Comparison of ENCODE assay signal across 8 mouse cellular contexts in genomic region chr15:79271124-79271746, GRCm38 (mm10). TPM values are rescaled to one million over a fixed set of nuclear protein-coding genes. Genes with fewer than 3 reads are reported as not detected.
DNase-seq lines count a peak whose midpoint lies in the region; ATAC-seq and TF ChIP-seq lines count a peak whose summit lies in the region.

No protein-coding gene starts in this region.

- TF ChIP-seq CTCF in bone marrow, adult 2 months (IDR thresholded peaks at IDR 0.05; ENCODE audit: control insufficient read depth, insufficient read depth, low read length): peak; percentile 66; the same call in 1 of the 2 replicates
- TF ChIP-seq CTCF in stomach, postnatal 0 days (IDR thresholded peaks at IDR 0.05; ENCODE audit: low read depth): peak; percentile 83

- TF ChIP-seq POLR2A in bone marrow, adult 2 months (IDR thresholded peaks at IDR 0.05; ENCODE audit: borderline replicate concordance, control insufficient read depth, low read depth, low read length): no peak

- no peak overlapping the region for H3K4me3 ChIP-seq in bone marrow, adult 2 months (replicated peaks; ENCODE audit: control insufficient read depth, low read depth, low read length)
- H3K4me3 ChIP-seq in limb, embryonic 11.5 days (ENCODE audit: low read depth, low read length): peak overlapping the region; percentile 15; the same call in 1 of the 2 replicates
- peak overlapping the region; percentile 36 for H3K4me3 ChIP-seq in midbrain, embryonic 11.5 days (ENCODE audit: low read depth, low read length)
- H3K4me3 ChIP-seq in stomach, postnatal 0 days (ENCODE audit: low read depth, low read length): peak overlapping the region; percentile 26; the same call in 1 of the 2 replicates

- H3K9ac ChIP-seq in limb, embryonic 11.5 days (ENCODE audit: low read length): no peak overlapping the region
- peak overlapping the region; percentile 57 for H3K9ac ChIP-seq in midbrain, embryonic 11.5 days (ENCODE audit: low read length)
- no peak overlapping the region for H3K9ac ChIP-seq in stomach, postnatal 0 days (ENCODE audit: low read length)

- no peaks in the 10 kb centered on the region for H3K36me3 ChIP-seq in limb, embryonic 11.5 days (ENCODE audit: control insufficient read depth, insufficient read depth, low read length)
- H3K36me3 ChIP-seq in midbrain, embryonic 11.5 days (ENCODE audit: control insufficient read depth, insufficient read depth, low read length): no peaks in the 10 kb centered on the region
- no peaks in the 10 kb centered on the region for H3K36me3 ChIP-seq in stomach, postnatal 0 days (ENCODE audit: control insufficient read depth, insufficient read depth, low read length)

- H3K4me2 ChIP-seq in limb, embryonic 11.5 days (ENCODE audit: low read depth, severe bottlenecking): peak overlapping the region; percentile 65
- H3K4me2 ChIP-seq in midbrain, embryonic 11.5 days: peak overlapping the region; percentile 90
- H3K4me2 ChIP-seq in stomach, postnatal 0 days (replicated peaks; ENCODE audit: low read depth): peak overlapping the region; percentile 61

- no peak overlapping the region for H3K27ac ChIP-seq in bone marrow, adult 2 months (ENCODE audit: control insufficient read depth, insufficient read depth, low read depth, low read length, poor library complexity)
- H3K27ac ChIP-seq in limb, embryonic 11.5 days (replicated peaks; ENCODE audit: low read depth, low read length): no peak overlapping the region
- no peak overlapping the region for H3K27ac ChIP-seq in midbrain, embryonic 11.5 days (ENCODE audit: low read depth, low read length)
- H3K27ac ChIP-seq in stomach, postnatal 0 days (replicated peaks): no peak overlapping the region

- TF ChIP-seq EP300 in stomach, postnatal 0 days (optimal IDR thresholded peaks at IDR 0.05): no peak

- H3K4me1 ChIP-seq in bone marrow, adult 2 months (ENCODE audit: control insufficient read depth, insufficient read depth, low read length): peaks cover 4% of the 10 kb centered on the region
- peaks cover 6% of the 10 kb centered on the region; the same call in 1 of the 2 replicates for H3K4me1 ChIP-seq in limb, embryonic 11.5 days (ENCODE audit: control insufficient read depth, insufficient read depth, low read length)
- H3K4me1 ChIP-seq in midbrain, embryonic 11.5 days (ENCODE audit: control insufficient read depth, insufficient read depth, low read length): peaks cover 6% of the 10 kb centered on the region
- peaks cover 4% of the 10 kb centered on the region for H3K4me1 ChIP-seq in stomach, postnatal 0 days (replicated peaks; ENCODE audit: control insufficient read depth, insufficient read depth)

- no peaks in the 10 kb centered on the region for H3K9me3 ChIP-seq in limb, embryonic 11.5 days (ENCODE audit: control insufficient read depth, low read length)
- no peaks in the 10 kb centered on the region for H3K9me3 ChIP-seq in midbrain, embryonic 11.5 days (ENCODE audit: control insufficient read depth, low read length)
- no peaks in the 10 kb centered on the region for H3K9me3 ChIP-seq in stomach, postnatal 0 days (ENCODE audit: control insufficient read depth, low read length)

- peak; percentile 53 for DNase-seq in gastrocnemius, adult 18-20 months (ENCODE audit: low spot score)
- no peak for DNase-seq in gastrocnemius, postnatal 4 days (ENCODE audit: low spot score in 2 of 2)
- DNase-seq in B cell, adult 2 months: peak; percentile 74 to 76
- DNase-seq in limb, embryonic 11.5 days (ENCODE audit: low spot score): peak; percentile 73
- DNase-seq in midbrain, embryonic 11.5 days (ENCODE audit: low spot score, missing footprints): no peak
- peak; percentile 72 for DNase-seq in stomach, postnatal 0 days (ENCODE audit: low spot score)

- ATAC-seq in granulocyte monocyte progenitor cell, adult 5-6 weeks (replicated peaks; ENCODE audit: poor library complexity, severe bottlenecking): peak; percentile 62
- no peak for ATAC-seq in limb, embryonic 11.5 days (ENCODE audit: insufficient number of reproducible peaks, low FRiP score, low TSS enrichment, low read depth)
- ATAC-seq in midbrain, embryonic 11.5 days (ENCODE audit: low FRiP score): peak; percentile 66
- peak; percentile 48 for ATAC-seq in stomach, postnatal 0 days (ENCODE audit: low FRiP score, low TSS enrichment)

- WGBS in bone marrow, adult 2 months: 20% methylated on average over 17 of the region's 17 CpGs
- WGBS in limb, embryonic 11.5 days: 14% methylated on average over 17 of the region's 17 CpGs
- WGBS in midbrain, embryonic 11.5 days: 14% methylated on average over 17 of the region's 17 CpGs
- WGBS in stomach, postnatal 0 days: 16% methylated on average over 17 of the region's 17 CpGs

- H3K27me3 ChIP-seq in limb, embryonic 11.5 days (ENCODE audit: control insufficient read depth, insufficient read depth, low read length): peaks cover 11% of the 10 kb centered on the region
- 0 out of 2 replicates have a peak, but pooled peaks cover 3% of the 10 kb centered on the region for H3K27me3 ChIP-seq in midbrain, embryonic 11.5 days (ENCODE audit: control insufficient read depth, insufficient read depth, low read length)
- no peaks in the 10 kb centered on the region for H3K27me3 ChIP-seq in stomach, postnatal 0 days (ENCODE audit: control insufficient read depth, insufficient read depth, low read length)

RNA-seq across cellular contexts. Expression of gene Baiap2l2, which starts 14.1 kb away (rescaled TPM):
- 1 to 10 TPM; 2.3 to 4.5 TPM for total RNA-seq in gastrocnemius, adult 18-20 months (2021)
- total RNA-seq in gastrocnemius, postnatal 4 days (2021): 1 to 10 TPM; 5.0 to 9.0 TPM
- polyA plus RNA-seq in bone marrow, adult 2 months (2011; ENCODE audit: insufficient read depth, insufficient read length, low replicate concordance, missing spikeins): not detected in 2 replicates
- total RNA-seq in granulocyte monocyte progenitor cell, adult 5-6 weeks (2014; fragmentation: Nextera tagmentation): not detected in 2 replicates
- not detected in 2 replicates for total RNA-seq in granulocyte monocyte progenitor cell, adult 5-6 weeks (2017)
- polyA plus RNA-seq in limb, embryonic 11.5 days (2014; fragmentation: Nextera tagmentation; extraction: Ambion mirVana): 0.88 and 3.3 TPM in 2 replicates
- 0.27 and 1.5 TPM in 2 replicates for polyA plus RNA-seq in midbrain, embryonic 11.5 days (2014; fragmentation: Nextera tagmentation; extraction: Ambion mirVana)
- polyA plus RNA-seq in stomach, postnatal 0 days (2015; fragmentation: Nextera tagmentation; extraction: Ambion mirVana): 4.1 and 4.9 TPM in 2 replicates

RNA-seq across cellular contexts. Expression of gene Slc16a8, which starts 16.7 kb away (rescaled TPM):
- total RNA-seq in gastrocnemius, adult 18-20 months (2021): under 1 TPM; 0.53 to 0.69 TPM
- total RNA-seq in gastrocnemius, postnatal 4 days (2021): under 1 TPM; 0.29 to 0.36 TPM
- not detected in 2 replicates for polyA plus RNA-seq in bone marrow, adult 2 months (2011; ENCODE audit: insufficient read depth, insufficient read length, low replicate concordance, missing spikeins)
- not detected in 2 replicates for total RNA-seq in granulocyte monocyte progenitor cell, adult 5-6 weeks (2014; fragmentation: Nextera tagmentation)
- total RNA-seq in granulocyte monocyte progenitor cell, adult 5-6 weeks (2017): not detected in 2 replicates
- not detected in 2 replicates for polyA plus RNA-seq in limb, embryonic 11.5 days (2014; fragmentation: Nextera tagmentation; extraction: Ambion mirVana)
- 0.14 and 0.15 TPM in 2 replicates for polyA plus RNA-seq in midbrain, embryonic 11.5 days (2014; fragmentation: Nextera tagmentation; extraction: Ambion mirVana)
- 0.10 and 0.12 TPM in 2 replicates for polyA plus RNA-seq in stomach, postnatal 0 days (2015; fragmentation: Nextera tagmentation; extraction: Ambion mirVana)

RNA-seq across cellular contexts. Expression of gene Gm49486, which starts 42.0 kb away (rescaled TPM):
- under 1 TPM; 0.55 to 0.69 TPM for total RNA-seq in gastrocnemius, adult 18-20 months (2021)
- 1 to 10 TPM; 1.2 TPM for total RNA-seq in gastrocnemius, postnatal 4 days (2021)
- polyA plus RNA-seq in bone marrow, adult 2 months (2011; ENCODE audit: insufficient read depth, insufficient read length, low replicate concordance, missing spikeins): not detected in 2 replicates
- total RNA-seq in granulocyte monocyte progenitor cell, adult 5-6 weeks (2014; fragmentation: Nextera tagmentation): 0.83 TPM in 1 of 2 replicates, not detected in the other
- 0.52 TPM in 1 of 2 replicates, not detected in the other for total RNA-seq in granulocyte monocyte progenitor cell, adult 5-6 weeks (2017)
- polyA plus RNA-seq in limb, embryonic 11.5 days (2014; fragmentation: Nextera tagmentation; extraction: Ambion mirVana): 0.43 and 0.47 TPM in 2 replicates
- 0.12 and 0.57 TPM in 2 replicates for polyA plus RNA-seq in midbrain, embryonic 11.5 days (2014; fragmentation: Nextera tagmentation; extraction: Ambion mirVana)
- polyA plus RNA-seq in stomach, postnatal 0 days (2015; fragmentation: Nextera tagmentation; extraction: Ambion mirVana): 0.23 and 0.27 TPM in 2 replicates

RNA-seq across cellular contexts. Expression of gene Pick1, which starts 42.3 kb away (rescaled TPM):
- total RNA-seq in gastrocnemius, adult 18-20 months (2021): 10 to 100 TPM; 33.7 to 34.8 TPM
- total RNA-seq in gastrocnemius, postnatal 4 days (2021): 10 to 100 TPM; 21.9 to 24.2 TPM
- 6.2 and 13.6 TPM in 2 replicates for polyA plus RNA-seq in bone marrow, adult 2 months (2011; ENCODE audit: insufficient read depth, insufficient read length, low replicate concordance, missing spikeins)
- total RNA-seq in granulocyte monocyte progenitor cell, adult 5-6 weeks (2014; fragmentation: Nextera tagmentation): 7.8 and 11.3 TPM in 2 replicates
- total RNA-seq in granulocyte monocyte progenitor cell, adult 5-6 weeks (2017): 5.3 and 8.4 TPM in 2 replicates
- polyA plus RNA-seq in limb, embryonic 11.5 days (2014; fragmentation: Nextera tagmentation; extraction: Ambion mirVana): 23.6 and 25.0 TPM in 2 replicates
- 18.7 and 21.1 TPM in 2 replicates for polyA plus RNA-seq in midbrain, embryonic 11.5 days (2014; fragmentation: Nextera tagmentation; extraction: Ambion mirVana)
- polyA plus RNA-seq in stomach, postnatal 0 days (2015; fragmentation: Nextera tagmentation; extraction: Ambion mirVana): 25.7 and 26.7 TPM in 2 replicates

RNA-seq across cellular contexts. Expression of gene Pla2g6, which starts 57.0 kb away (rescaled TPM):
- 10 to 100 TPM; 15.8 to 20.4 TPM for total RNA-seq in gastrocnemius, adult 18-20 months (2021)
- 10 to 100 TPM; 11.5 to 15.7 TPM for total RNA-seq in gastrocnemius, postnatal 4 days (2021)
- polyA plus RNA-seq in bone marrow, adult 2 months (2011; ENCODE audit: insufficient read depth, insufficient read length, low replicate concordance, missing spikeins): 8.3 and 13.0 TPM in 2 replicates
- 15.3 and 20.4 TPM in 2 replicates for total RNA-seq in granulocyte monocyte progenitor cell, adult 5-6 weeks (2014; fragmentation: Nextera tagmentation)
- 9.2 and 13.0 TPM in 2 replicates for total RNA-seq in granulocyte monocyte progenitor cell, adult 5-6 weeks (2017)
- 10.8 and 11.3 TPM in 2 replicates for polyA plus RNA-seq in limb, embryonic 11.5 days (2014; fragmentation: Nextera tagmentation; extraction: Ambion mirVana)
- polyA plus RNA-seq in midbrain, embryonic 11.5 days (2014; fragmentation: Nextera tagmentation; extraction: Ambion mirVana): 18.4 and 20.6 TPM in 2 replicates
- 8.8 and 9.4 TPM in 2 replicates for polyA plus RNA-seq in stomach, postnatal 0 days (2015; fragmentation: Nextera tagmentation; extraction: Ambion mirVana)

Comparison
In these comparisons a context has a peak if more than half of its experiments do, and no peak if none do; other contexts are left out.
1. DNase-seq: peak in gastrocnemius, adult 18-20 months (single experiment), B cell, adult 2 months (2 of 2), limb, embryonic 11.5 days (single experiment) and stomach, postnatal 0 days (single experiment); none in gastrocnemius, postnatal 4 days (0 of 2) and midbrain, embryonic 11.5 days (single experiment).
2. Peak in every context shown above with its lines, with median percentiles within 50 percentile points of each other: H3K4me2 ChIP-seq.